Comparison of ENCODE assay signal across 8 mouse cellular contexts in the genomic region with DNA sequence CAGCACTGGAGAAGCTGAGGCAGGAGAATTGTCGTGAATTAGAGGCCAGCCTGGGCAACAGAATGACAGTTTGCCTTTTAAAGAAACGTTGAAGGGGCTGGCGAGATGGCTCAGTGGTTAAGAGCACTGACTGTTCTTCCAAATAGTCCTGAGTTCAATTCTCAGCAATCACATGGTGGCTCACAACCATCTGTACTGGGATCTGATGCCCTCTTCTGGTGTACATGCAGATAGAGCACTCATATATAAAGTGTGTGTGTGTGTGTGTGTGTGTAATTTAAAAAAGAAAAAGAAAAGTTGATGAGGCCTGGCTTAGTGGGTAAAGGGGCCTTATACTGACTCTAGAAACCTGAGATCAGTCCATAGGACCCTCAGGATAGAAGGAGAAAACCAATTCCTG. TPM values are rescaled to one million over a fixed set of nuclear protein-coding genes. Genes with fewer than 3 reads are reported as not detected.
A peak's percentile ranks its signal among the peaks of the same experiment; 100 is the strongest.
DNase-seq lines count a peak whose midpoint lies in the region; ATAC-seq and TF ChIP-seq lines count a peak whose summit lies in the region.

No protein-coding gene starts in this region.

- H3K27ac ChIP-seq in kidney, embryonic 15.5 days: peak overlapping the region; percentile 72
- H3K27ac ChIP-seq in thymus, adult 2 months (ENCODE audit: control insufficient read depth, insufficient read depth, low read length): peak overlapping the region; percentile 96
- peak overlapping the region; percentile 81 for H3K27ac ChIP-seq in intestine, embryonic 15.5 days
- H3K27ac ChIP-seq in stomach, postnatal 0 days (replicated peaks): peak overlapping the region; percentile 75; the same call in 1 of the 2 replicates

- 81% methylated on average over 3 of the region's 3 CpGs for WGBS in kidney, embryonic 15.5 days
- WGBS in thymus, adult 2 months: 17% methylated on average over 3 of the region's 3 CpGs
- 75% methylated on average over 3 of the region's 3 CpGs for WGBS in intestine, embryonic 15.5 days
- 81% methylated on average over 3 of the region's 3 CpGs for WGBS in stomach, postnatal 0 days

- peaks cover 20% of the 10 kb centered on the region for H3K4me1 ChIP-seq in kidney, embryonic 15.5 days
- H3K4me1 ChIP-seq in thymus, adult 2 months (replicated peaks; ENCODE audit: control insufficient read depth, insufficient read depth, low read length): peaks cover 26% of the 10 kb centered on the region
- peaks cover 9% of the 10 kb centered on the region; the same call in 1 of the 2 replicates for H3K4me1 ChIP-seq in intestine, embryonic 15.5 days (replicated peaks)
- H3K4me1 ChIP-seq in stomach, postnatal 0 days (replicated peaks; ENCODE audit: control insufficient read depth, insufficient read depth): no peaks in the 10 kb centered on the region

- H3K4me2 ChIP-seq in kidney, embryonic 15.5 days: 0 out of 2 replicates have a peak overlapping the region, but pooled peaks have one; percentile 25
- H3K4me2 ChIP-seq in intestine, embryonic 15.5 days (replicated peaks): no peak overlapping the region
- H3K4me2 ChIP-seq in stomach, postnatal 0 days (replicated peaks; ENCODE audit: low read depth): no peak overlapping the region

- no peak for DNase-seq in kidney, adult 18-20 months
- DNase-seq in thymus, adult 2 months: no peak
- no peak for DNase-seq in thymus, adult 18-20 months
- no peak for DNase-seq in stomach, postnatal 0 days (ENCODE audit: low spot score)
- no peak for DNase-seq in frontal cortex, postnatal 25 days (ENCODE audit: low spot score in 2 of 2)
- DNase-seq in retina, embryonic 14.5 days (ENCODE audit: low spot score): no peak

- TF ChIP-seq CTCF in thymus, adult 2 months (IDR thresholded peaks at IDR 0.05; ENCODE audit: borderline replicate concordance, control insufficient read depth, extremely low read depth, insufficient read depth, low read length, poor library complexity): no peak
- TF ChIP-seq CTCF in stomach, postnatal 0 days (IDR thresholded peaks at IDR 0.05; ENCODE audit: low read depth): peak; percentile 52

- H3K9me3 ChIP-seq in kidney, embryonic 15.5 days (replicated peaks): no peaks in the 10 kb centered on the region
- H3K9me3 ChIP-seq in intestine, embryonic 15.5 days: no peaks in the 10 kb centered on the region
- H3K9me3 ChIP-seq in stomach, postnatal 0 days (ENCODE audit: control insufficient read depth, low read length): no peaks in the 10 kb centered on the region

- no peak for TF ChIP-seq EP300 in stomach, postnatal 0 days (optimal IDR thresholded peaks at IDR 0.05)

- no peaks in the 10 kb centered on the region for H3K36me3 ChIP-seq in kidney, embryonic 15.5 days
- no peaks in the 10 kb centered on the region for H3K36me3 ChIP-seq in thymus, adult 2 months (ENCODE audit: control insufficient read depth, insufficient read depth, low read length)
- no peaks in the 10 kb centered on the region for H3K36me3 ChIP-seq in intestine, embryonic 15.5 days
- no peaks in the 10 kb centered on the region for H3K36me3 ChIP-seq in stomach, postnatal 0 days (ENCODE audit: control insufficient read depth, insufficient read depth, low read length)

- ATAC-seq in kidney, embryonic 15.5 days (replicated peaks; ENCODE audit: low FRiP score): no peak
- ATAC-seq in intestine, embryonic 15.5 days: no peak
- no peak for ATAC-seq in stomach, postnatal 0 days (ENCODE audit: low FRiP score, low TSS enrichment)

- H3K4me3 ChIP-seq in kidney, embryonic 15.5 days (replicated peaks): no peak overlapping the region
- peak overlapping the region; percentile 14; the same call in 1 of the 2 replicates for H3K4me3 ChIP-seq in thymus, adult 2 months (ENCODE audit: control insufficient read depth, insufficient read depth, low read length)
- H3K4me3 ChIP-seq in intestine, embryonic 15.5 days (replicated peaks): no peak overlapping the region
- no peak overlapping the region for H3K4me3 ChIP-seq in stomach, postnatal 0 days (ENCODE audit: low read depth, low read length)

- H3K27me3 ChIP-seq in kidney, embryonic 15.5 days: no peaks in the 10 kb centered on the region
- H3K27me3 ChIP-seq in thymus, adult 2 months (ENCODE audit: control insufficient read depth, insufficient read depth, low read length): no peaks in the 10 kb centered on the region
- no peaks in the 10 kb centered on the region for H3K27me3 ChIP-seq in intestine, embryonic 15.5 days (replicated peaks)
- no peaks in the 10 kb centered on the region for H3K27me3 ChIP-seq in stomach, postnatal 0 days (ENCODE audit: control insufficient read depth, insufficient read depth, low read length)

- no peak for TF ChIP-seq POLR2A in thymus, adult 2 months (IDR thresholded peaks at IDR 0.05; ENCODE audit: control insufficient read depth, extremely low read depth, insufficient read depth, low read length, poor library complexity)

- H3K9ac ChIP-seq in kidney, embryonic 15.5 days: no peak overlapping the region
- no peak overlapping the region for H3K9ac ChIP-seq in intestine, embryonic 15.5 days
- no peak overlapping the region for H3K9ac ChIP-seq in stomach, postnatal 0 days (ENCODE audit: low read length)

RNA-seq across cellular contexts. Expression of gene Blm, which starts 20.2 kb away (rescaled TPM):
- polyA plus RNA-seq in kidney, embryonic 15.5 days (2015; fragmentation: Nextera tagmentation; extraction: Ambion mirVana): 26.8 and 27.1 TPM in 2 replicates
- 6.3 and 6.4 TPM in 2 replicates for polyA plus RNA-seq in thymus, adult 2 months (2012; rRNA removed)
- polyA plus RNA-seq in intestine, embryonic 15.5 days (2015; fragmentation: Nextera tagmentation; extraction: Ambion mirVana): 16.8 and 17.4 TPM in 2 replicates
- polyA plus RNA-seq in stomach, postnatal 0 days (2015; fragmentation: Nextera tagmentation; extraction: Ambion mirVana): 3.2 TPM in 2 replicates
